Mouse (Mus musculus) left cerebral cortex, postnatal 36 days (tissue): Measurements from ENCODE around the gene Nat14. TPM values are rescaled to one million over a fixed set of nuclear protein-coding genes. Genes with fewer than 3 reads are reported as not detected.
"Not testable (repeated sequence)": the region's sequence is repeated elsewhere in the genome, so short reads cannot be mapped to it uniquely, and the experiment has no call there.

Source experiments
- DNase-seq, 2 experiments: peaks; one replicate each; pipeline ENCODE4 v3.0.0; 2021 to 2022; ENCODE audit warnings: low spot score in 2 of 2, mixed read lengths in 1 of 2
- intact Hi-C: fragments of 180-260 bp; cut with DNase I; formaldehyde crosslinking; loops from one replicate; pipeline ENCODE4 v1.15.1; 2025
- total RNA-seq, 2 experiments: library from RNA; stranded (reverse); gene quantifications; 2 replicates each; pipeline ENCODE4 v1.2.3; 2021

The Nat14 gene
- 100 to 1,000 TPM; 103 to 106 TPM for total RNA-seq

DNA sequence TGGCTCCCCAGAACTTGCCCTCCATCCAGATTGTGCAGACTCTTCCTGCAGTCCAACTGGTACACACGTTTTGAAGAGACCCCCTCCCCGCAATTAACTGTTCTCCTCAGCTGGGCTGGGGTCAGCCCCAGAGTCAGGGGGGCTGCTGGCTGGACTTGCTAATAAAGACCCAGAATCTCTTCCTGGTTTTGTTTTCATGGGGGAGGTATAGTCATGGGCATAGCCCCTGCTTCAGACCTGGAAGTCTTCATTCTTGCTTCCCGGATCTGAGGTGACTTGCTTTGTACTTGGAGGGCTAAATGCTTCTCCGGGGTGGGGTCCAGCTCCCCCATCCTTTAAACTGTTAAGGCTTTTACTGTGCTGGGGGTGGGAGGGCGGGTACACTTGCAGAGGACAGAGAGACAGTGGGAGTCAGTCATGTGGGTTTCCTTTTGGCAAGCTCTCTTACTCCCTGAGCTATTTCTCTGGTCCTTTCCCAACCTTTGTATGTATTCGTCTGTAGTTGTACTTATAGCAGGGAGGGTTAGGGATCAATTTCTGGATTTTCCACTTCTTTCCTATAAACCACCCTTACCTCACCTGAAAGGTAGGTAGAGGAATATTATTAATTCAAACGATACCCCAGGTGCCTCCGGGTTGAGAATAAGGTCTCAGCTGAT is at the start of gene Nat14:
Gene Nat14, plus strand, starts transcription at position 205 of the 659 bp plus-strand sequence.
- DNase-seq, result no peak
- intact Hi-C loops, result loop anchor here (5.0 kb wide), 3 partner anchors 60 to 135 kb away; partner anchors contain the start of gene Shisa7

DNA sequence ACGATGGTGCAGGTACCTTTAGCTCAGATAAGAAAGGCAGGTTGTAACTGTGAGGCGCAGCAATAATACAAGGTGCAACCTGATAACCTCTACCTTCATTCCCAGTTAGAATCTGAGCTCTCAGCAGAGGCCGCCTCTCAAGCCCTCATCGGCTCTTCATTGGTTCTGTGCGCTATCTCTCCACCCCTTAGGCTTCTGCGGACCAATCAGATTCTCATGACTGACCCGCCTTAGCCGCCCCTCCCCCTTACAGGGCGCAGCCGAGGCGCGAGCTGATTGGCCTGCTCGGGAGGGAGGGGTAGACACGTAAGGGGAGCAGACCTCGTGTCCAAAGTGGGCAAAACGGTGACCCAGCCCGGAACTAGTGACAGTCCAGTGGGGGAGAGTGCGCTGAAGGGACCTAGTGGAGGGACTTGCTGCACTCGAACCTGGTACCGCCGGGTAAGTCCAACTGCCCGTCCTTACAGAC is 45.0 kb upstream of the Nat14 start, which contains the start of gene Isoc2a:
Gene Isoc2a, plus strand, starts transcription at position 401 of the 469 bp plus-strand sequence.
- peak; percentile 72 to 77 for DNase-seq
- intact Hi-C loops, result no loop called here

DNA sequence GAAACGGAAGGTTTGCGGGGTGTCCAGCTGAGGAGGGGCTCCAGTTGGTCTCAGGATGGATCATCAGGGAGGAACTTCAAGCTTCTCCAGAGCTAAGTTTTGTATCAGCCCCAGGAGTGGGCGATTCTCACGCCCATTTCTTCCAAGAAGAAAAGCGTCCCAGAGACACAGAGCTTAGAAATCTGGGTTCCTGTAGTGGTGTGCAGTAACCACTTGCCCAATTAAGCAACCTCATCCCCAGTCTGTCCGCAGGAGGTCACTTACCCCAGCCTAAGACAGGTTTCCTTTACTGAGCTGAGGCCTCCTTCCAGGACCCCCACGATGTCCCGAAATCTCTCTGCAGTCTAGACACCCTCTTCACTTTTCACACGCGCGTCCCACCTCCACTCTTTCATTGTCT is 44.6 kb upstream of the Nat14 start:
- no peak for DNase-seq
- intact Hi-C loops, result no loop called here

DNA sequence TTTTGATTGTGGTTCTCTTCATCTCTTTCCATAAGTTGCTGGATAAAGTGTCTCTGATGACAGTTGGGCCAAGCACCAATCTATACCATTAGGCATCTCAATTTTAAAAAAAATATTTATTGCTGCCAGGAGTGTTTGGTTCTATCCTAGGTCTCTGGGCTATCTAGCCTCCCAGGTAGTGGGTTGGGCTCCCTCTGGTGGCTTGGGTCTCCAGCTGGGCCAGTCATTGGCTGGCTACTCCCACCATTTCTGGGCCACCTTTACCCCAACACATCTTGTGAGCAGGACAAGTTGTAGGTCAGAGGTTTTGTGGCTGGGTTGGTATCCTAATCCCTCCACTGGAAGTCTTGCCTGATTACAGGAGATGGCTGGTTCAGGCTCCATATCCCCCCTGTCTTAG is 43.6 kb upstream of the Nat14 start:
- intact Hi-C loops, result no loop called here

DNA sequence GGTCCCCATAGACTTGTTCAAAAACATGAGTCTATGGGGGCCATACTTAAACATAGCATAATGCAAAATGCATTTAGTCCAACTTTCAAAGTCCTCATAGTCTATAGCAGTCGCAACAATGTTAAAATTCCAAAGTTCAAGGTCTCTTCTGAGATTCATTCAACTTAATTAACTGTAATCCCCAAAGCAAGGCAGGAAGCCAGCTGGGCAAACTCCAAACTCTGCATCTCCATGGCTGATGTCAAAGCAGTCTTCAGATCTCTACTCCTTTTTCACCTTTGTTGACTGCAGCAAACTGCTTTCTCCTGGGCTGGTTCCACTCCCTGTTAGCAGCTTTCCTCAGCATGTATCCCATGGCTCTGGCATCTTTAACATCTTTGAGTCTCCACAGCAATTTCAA is 42.8 kb upstream of the Nat14 start:
- intact Hi-C loops, result not testable (repeated sequence)

More for the DNA sequence above, 43.6 kb upstream of the Nat14 start:
- DNase-seq, result no peak

DNA sequence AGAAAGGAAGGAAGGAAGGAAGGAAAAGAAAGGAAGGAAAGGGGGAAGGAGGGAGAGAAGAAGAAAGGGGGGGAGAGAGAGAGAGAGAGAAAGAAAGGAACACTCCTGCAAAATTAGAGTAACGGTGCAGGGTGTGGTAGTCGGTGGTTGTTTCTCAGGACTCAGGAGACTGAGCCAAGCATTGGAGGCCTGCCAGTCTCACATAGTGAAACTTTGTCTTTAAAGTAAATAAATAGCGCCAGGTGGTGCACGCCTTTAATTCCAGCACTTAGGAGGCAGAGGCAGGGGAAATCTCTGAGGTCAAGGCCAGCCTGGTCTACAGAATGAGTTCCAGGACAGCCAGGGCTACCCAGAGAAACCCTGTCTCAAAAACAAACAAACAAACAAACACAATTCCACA is 35.1 kb upstream of the Nat14 start:
- DNase-seq, result no peak
- intact Hi-C loops, result no loop called here

More for the DNA sequence above, 42.8 kb upstream of the Nat14 start:
- DNase-seq, result not testable (repeated sequence)

DNA sequence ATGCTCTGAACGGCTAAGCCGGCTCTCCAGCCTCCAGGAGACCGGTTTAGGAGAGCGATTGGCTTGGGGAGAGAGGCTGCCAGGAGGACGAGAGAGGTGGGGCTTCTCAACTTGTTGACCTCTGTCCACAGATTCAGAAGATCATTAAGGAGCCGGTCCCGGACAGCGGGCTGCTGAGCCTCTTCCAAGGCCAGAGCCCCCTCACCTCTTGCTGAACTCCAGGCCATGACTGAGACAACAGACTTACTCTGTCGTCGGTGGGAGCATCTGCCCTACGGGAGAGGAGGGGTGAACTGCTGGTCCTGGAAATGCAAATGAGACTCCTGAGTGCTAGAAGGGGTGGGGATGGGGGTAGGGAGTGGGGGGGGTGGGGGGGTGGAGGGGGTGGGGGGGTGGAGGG is 26.6 kb upstream of the Nat14 start:
- no peak for DNase-seq
- intact Hi-C loops, result no loop called here

DNA sequence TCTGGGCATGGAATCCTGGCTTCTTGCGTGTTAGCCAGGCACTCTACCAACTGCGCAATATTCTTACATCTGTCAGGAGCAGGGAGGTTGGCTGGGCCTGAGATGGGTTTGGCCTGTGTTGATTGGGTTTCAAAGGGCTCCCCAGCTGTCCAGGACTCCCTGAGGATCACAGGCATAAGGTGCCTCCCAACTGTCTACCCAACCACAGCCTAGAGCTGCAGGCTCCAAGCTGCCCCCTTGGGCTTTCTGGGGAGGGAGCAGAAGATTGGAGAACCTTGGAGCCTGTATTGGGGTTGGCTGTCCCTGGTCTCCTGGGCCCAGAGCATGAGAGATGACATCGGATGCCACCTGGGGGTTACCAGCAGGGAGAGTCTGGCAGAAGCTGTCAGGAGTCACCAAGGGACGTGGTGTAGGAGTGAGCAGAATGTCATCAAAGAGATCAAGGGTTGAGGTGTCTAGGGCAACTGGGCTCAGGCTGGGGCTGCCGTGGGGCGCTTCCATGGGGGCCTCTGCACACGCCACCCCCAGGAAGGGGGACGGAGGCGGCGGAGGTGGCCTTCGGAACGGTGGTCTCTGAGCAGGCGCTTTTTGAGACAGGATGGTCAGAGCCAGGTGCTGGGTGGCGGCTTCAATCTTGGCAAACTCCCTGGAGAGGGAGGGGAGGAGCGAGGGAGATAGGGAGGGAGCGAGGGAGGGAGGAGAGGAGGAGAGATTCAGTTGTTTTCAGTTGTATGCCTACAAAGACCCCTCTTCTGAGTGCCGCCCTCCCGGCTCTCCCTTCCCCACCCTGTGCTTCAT is 22.8 kb upstream of the Nat14 start:
- intact Hi-C loops, result no loop called here
- no peak for DNase-seq

DNA sequence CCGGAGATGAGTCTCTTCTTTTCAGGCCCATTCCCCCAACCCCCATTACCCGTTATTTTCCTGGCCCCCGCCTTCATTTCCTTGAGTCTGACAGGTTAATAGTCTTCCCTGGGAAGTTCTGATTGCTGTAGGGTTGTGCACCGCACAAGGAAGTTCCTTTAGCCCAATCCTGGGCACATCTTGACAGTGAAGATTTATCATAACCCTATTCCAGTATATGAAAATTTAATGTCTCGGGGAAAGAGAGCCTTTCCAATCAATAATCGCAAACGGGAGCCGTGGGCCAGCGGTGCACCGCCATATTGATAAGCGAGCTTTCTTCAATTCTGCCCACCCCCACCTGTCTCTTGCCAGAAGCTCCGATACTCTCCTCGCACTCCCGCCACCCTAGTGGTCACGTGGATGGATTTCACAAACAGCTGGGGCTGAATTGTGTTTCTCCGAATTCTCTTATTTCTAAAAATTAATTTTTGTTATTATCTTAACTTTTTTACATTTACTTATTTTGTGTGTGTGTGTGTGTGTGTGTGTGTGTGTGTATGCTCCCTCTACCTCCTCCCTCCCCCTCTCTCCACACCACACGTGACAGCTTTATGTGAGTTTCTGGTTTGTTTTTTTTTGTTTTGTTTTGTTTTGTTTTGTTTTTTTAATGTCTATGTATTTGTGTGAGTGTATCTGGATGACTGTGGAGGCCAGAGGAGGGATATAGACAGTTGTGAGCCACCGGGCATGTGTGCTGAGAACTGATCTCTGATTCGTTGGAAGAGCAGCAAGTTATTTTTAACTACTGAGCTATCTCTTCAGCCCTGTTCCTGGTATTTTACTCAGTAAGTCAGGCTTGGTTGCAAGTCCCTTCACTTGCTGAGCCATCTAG is 21.9 kb upstream of the Nat14 start:
- intact Hi-C loops, result loop anchor here (5.0 kb wide), 1 partner anchor 58 kb away; the partner anchor contains the start of gene Shisa7

DNA sequence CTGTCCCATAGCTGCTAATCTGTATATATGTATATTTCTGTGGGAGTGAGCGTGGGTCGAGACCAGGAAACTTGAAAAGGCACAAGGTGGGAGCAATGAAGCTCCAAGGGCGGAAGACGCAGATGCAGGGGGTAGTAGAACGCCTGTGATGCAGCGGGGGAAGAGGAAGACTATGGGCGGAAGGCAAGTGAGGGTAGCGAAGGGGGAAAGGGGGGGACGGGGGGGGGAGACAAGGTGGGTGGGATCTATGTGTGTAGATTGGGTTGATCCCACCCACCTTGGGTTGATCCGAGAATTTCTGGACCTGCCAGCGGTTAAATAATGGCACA is 21.3 kb upstream of the Nat14 start:
- intact Hi-C loops, result loop anchor here (5.0 kb wide), 1 partner anchor 58 kb away; the partner anchor contains the start of gene Shisa7
- no peak for DNase-seq

More for the DNA sequence above, 21.9 kb upstream of the Nat14 start:
- no peak for DNase-seq

DNA sequence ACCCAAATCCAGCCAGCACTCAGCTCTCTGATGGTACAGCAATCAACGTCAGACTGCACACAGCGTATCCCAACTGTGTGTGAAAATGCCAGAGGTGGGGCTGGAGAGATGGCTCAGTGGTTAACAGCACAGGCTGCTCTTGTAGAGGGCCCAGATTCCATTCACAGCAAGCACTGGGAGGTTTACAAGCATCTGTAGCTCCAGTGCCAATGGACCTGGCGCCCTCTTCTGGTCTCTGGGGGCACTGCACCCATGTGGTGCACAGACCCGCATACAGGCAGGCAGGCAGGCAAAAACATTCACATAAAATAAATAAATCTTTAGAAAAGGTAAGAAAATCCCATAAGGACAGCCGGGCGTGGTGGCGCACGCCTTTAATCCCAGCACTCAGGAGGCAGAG is 20.7 kb upstream of the Nat14 start:
- no peak for DNase-seq
- intact Hi-C loops, result loop anchor here (5.0 kb wide), 1 partner anchor 59 kb away; the partner anchor contains the start of gene Shisa7

DNA sequence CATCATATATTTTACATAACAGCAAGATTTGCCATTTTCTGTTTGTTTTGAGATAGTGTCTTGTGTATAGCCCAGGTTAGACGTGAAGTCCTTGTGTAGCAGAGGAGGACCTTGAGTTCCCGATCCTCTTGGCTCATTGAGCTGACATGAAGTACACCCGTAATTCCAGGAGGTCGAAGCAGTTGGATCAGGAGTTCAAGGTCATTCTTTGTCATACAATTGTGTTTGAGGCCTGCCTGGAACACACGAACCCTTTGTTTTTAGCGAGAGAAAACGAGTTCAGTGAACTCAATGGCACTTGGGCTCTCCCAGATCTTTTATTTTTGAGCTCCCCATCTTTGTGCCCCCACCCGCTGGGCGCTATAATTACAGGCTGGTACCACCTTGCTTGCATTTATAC is 19.4 kb upstream of the Nat14 start:
- intact Hi-C loops, result loop anchor here (5.0 kb wide), 1 partner anchor 60 kb away; the partner anchor contains the start of gene Shisa7
- DNase-seq, result no peak

DNA sequence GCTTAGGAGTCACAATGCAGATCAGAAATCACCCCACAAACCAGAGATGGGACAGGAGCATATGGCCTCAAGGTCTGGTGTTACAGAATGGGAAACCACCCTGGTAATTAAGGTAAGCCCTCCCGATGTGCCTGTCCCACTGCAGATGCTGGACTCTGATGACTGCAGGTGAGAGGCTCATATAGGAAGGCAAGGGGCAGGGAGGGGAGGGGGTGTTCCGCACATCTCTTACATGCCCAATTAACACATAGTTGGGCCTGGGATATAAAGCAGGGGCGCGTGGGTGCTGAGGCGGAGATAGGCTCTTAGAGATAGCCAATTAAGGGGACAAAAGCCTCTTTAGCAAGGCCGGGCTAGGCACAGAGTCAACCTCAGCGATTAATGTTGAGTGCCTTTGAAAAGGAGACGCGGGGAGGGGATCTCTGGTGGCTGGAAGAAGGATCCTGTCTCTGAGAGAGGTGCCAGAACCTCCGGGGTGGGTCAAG is 15.3 kb upstream of the Nat14 start, which contains the start of gene Gm36210:
Gene Gm36210, minus strand, starts transcription at position 51 of the 485 bp plus-strand sequence.
- intact Hi-C loops, result no loop called here
- DNase-seq, result no peak

DNA sequence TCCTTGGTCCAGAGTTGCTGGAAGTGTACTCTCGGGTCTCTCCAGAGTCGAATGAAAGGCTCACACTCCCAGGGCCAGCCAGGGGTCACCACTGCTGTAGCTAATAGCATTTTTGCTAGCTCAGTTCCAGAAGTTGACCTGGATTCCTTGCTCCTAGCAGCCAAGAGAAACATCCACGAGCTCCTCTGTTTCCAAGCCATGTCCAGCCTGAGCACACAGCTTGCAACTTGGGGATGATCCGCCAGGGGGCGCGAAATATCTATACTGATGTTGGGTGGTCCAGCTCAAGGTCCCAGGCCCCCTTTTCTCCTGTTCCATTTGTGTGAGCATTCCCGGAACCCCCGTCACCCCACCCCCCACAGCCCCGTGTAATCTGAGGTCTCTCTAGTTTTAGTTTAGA is 10.3 kb upstream of the Nat14 start:
- DNase-seq, result no peak
- intact Hi-C loops, result no loop called here

DNA sequence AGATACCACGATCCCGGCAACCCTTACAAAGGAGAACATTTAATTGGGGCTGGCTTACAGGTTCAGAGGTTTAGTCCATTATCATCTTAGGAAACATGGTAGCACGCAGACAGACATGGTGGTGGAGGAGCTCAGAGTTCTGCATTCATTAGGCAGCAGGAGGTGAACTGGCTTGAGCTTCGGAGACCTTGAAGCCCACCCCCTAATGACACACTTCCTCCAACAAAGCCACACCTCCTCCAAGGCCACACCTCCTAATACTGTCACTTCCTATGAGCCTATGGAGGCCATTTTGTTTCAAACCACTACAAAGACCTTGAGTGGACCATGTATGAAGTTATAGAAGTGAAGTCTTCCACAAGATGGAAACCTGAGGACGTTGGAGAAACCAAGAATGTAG is 9.6 kb upstream of the Nat14 start:
- intact Hi-C loops, result no loop called here

DNA sequence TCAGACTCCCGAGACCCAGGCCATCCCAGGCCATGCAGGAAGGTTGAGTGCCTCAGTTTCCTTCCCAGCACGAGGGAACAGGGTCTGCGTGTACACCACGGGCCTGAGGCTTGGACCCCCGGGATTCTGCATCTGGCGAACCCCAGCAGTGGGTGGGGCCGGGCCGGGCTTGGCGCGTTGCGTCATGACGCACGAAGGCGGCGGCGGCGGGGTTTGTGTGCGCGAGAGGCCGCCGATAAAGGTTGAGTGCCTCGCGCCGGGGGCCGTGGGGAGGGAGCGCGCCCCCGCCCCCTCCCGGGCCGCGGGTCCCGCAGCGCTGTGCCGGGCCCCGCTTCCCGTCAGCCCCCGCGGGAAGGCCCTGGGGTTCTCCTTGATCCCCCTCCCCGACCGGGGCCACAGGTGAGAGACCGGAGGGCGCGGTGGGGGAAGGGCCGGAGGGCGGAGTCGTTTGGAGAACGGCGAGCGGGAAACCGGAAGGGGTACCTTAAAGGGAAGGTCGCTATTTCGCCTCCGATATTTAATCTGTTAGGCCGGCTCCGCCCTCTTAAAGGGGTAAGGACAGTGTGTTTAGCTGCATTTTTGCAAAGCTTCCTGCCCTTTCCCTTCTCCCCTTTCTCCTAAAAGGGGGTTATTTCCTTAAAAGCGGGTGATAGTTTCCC is 6.7 kb upstream of the Nat14 start, which contains the start of gene Zfp628:
Gene Zfp628, plus strand, starts transcription at position 211 of the 659 bp plus-strand sequence.
- intact Hi-C loops, result no loop called here
- DNase-seq, result peak; percentile 95 to 97

More for the DNA sequence above, 9.6 kb upstream of the Nat14 start:
- DNase-seq, result no peak

DNA sequence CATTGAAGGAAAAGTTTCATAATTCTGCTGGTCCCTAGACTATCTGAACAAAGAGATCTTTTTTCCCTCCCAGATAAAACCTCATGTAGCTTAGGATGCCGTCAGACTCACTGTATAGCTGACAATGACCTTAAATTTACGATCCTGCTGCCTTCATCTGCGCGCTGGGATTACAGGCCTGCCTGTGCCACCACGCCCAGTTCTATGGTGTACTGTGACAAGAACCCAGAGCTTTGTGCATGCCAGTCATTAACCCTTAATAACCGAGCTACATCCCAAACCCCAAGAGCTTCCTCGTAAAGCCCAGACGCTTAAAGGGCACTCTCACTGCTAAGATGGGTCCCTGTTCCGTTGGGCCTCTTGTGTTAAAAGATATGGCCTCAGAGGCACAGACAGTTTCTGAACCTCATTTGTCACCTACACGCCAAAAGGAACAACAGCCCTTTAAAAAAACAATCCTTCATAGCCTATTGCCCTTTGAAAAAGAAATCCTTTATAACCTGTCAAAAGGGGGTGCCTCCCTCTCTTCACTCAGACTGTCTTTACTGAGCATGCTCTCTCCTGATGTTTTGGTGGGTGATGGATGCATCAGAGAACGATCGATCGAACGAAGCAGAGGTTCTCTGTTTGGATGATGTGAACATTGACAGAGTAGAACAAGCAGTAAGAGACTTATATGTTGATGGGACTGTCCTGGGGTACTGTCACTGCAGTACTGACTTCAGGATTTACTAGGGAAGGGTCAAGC is 6.0 kb upstream of the Nat14 start:
- intact Hi-C loops, result no loop called here
- peak in 1 of 2 experiments; percentile 45 for DNase-seq

DNA sequence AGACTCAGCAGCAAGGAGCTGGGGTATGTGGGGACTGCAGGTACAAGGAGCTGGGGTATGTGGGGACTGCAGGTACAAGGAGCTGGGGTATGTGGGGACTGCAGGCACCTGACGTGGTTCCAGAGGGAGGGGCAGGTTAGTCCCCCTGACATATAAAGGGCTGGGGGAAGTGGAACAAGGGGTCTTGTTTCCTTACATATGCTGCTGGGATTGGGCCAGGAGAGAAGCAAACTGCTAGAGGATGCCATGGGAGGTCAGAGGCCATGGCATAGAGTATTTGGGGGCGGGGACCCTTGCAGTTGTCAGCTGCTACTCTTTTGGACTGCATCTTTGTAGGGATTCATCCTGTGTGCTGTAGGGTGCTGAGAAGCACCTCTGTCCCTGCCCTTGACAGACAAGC is 4.3 kb upstream of the Nat14 start:
- intact Hi-C loops, result no loop called here
- no peak for DNase-seq
